Mouse (Mus musculus): ENCODE measurements at regions not wholly inside any gene's neighbourhood (a gene's known extent, or its start where the extent isn't known, plus 50 kb on each side); places are given as distances from the start of the nearest gene placed in this dataset.

DNA sequence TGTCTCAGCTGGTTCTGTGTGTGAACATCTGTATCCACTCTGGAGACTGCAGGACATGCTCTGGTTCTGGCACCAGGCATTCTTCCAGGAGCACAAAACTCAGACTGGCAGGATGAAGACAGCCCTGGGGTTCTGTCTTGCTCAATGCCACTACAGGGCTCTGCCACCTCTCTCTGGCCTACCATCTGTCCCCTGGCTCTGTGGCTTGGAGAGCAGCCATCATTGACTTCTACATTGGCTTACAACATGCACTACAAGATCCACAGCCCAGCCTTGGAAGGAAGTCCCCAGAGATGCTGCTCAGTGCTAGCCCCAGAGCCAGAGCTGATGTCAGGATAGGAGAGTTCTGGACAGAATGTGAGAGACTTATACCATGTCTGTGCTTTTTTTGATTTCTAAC is 435.5 kb downstream of the Fgf9 start:
- DNase-seq (ENCODE audit: extremely low read depth, low read depth, low spot score), result peak; percentile 59

DNA sequence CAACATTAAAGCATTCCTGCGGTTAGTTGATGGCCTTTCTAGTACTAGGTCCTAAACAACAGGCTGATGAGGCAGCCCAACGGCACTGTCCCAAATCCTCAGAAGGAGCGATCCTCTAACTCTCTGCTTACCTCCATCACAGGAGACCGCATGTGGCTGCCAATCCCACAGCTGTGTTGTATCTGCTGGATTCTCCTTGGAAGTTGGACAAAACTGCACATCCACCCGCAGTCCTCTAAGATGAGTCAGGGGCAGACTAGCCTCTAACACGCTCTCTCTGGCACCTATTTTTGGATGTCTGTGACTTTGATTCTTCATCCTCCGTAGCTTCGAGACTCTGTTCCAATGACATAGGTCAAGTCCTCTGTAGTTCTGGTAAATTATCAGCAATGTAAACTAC is 432.5 kb downstream of the Fgf9 start:
- no peak for DNase-seq (ENCODE audit: extremely low read depth, low read depth, low spot score)

DNA sequence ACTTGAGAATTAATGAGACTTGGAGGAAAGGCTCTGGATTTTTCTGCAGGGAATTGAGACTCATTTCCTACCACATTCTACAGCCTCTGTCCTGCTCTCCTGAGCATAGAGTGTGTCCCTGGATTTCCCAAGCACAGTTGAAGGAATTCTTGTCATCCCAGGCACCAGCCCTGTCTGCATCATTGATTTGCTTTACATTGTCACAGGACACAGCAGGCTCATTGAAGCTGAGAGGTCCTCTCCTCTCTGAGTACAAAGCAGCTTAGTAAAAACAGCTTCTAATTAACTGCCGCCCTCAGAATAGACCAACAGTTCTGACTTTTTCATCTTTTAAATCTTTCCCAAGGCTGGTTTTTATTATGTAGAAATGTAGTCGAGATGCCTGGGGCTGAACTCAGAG is 429.7 kb downstream of the Fgf9 start:
- no peak for DNase-seq (ENCODE audit: extremely low read depth, low read depth, low spot score)

DNA sequence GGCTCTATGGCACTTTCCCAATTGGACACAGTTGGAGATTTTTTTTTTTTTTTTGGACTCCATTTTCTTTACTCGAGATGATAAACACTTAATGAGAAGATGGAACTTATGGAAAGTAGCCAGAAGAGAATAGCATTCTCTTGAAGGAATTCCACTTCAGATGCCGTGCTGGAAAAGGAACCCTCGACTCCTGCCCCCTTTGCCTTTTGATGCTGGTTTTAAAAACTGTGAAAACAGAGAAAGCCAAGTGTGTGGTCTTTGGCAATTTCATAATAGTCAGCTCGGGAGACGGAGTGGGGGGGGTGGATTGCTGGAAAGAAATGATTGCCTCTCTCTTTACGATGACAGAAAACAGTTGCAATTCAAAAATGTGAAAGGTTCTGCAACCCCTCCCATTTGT is 429.2 kb downstream of the Fgf9 start:
- DNase-seq (ENCODE audit: extremely low read depth, low read depth, low spot score), result no peak

DNA sequence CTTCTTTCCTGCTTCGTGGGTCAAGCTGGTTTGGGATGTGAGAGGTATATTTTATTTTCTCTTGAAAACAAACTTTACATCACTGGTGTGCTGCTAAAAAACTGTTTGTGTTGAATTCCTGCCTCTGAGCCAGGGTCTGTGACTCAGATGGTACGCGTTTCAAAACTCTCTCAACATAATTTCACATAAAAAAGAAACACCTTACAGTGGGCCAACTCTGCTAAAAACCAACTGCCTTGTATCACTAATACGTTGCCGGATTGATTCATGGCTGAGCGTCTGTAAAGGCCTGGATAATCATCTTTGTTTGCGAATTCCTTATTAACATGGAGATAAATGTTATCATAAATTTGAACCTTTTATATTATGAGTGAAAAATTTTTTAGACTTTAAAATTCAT is 428.7 kb downstream of the Fgf9 start:
- DNase-seq (ENCODE audit: extremely low read depth, low read depth, low spot score), result no peak

DNA sequence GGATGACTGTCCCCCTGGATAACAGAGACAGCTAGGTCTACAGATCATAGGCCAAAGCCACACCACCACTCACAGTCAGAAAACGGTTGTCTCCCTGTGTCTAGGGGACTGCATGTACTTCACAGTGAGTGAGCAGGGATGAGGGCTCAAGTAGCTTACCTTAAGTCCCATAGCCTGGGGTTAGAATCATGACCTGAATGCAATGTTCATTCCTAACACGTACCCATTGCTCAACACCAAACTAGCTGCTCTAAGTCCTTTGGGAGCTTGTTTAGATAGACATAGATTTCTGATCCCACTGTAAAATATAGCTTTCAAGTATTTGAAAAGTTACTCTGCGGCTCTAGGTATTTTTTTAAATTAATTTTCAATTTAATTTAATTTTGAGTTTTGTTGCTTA is 426.6 kb downstream of the Fgf9 start:
- DNase-seq (ENCODE audit: extremely low read depth, low read depth, low spot score), result peak; percentile 94

DNA sequence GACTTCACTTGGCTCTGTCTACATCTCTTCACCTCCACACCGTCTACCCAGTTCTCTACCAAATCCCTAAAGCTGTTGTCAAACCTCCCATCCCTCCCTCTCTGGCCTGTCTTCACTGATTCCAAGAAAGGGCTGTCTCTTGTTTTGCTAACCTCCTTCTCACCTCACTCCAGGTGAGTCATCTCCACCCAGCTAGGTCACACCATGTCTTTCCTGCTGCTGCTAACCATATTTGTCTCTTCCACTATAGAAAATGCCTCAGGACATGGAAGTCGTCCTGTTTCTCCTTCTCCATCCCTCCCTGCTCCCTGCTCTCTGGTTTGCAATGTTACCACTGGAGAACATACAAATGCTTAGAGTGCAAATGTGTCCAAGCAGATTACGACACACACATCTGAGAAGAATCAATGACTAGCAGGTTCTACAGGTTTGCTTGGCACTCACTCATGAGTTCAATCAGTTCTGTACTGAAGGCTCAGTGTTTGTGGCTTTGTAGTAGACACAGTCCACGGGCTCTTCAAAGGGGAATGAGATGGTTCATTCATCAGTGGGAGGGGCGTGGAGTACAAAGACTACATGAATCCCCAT is 424.1 kb downstream of the Fgf9 start:
- peak; percentile 98 for DNase-seq (ENCODE audit: extremely low read depth, low read depth, low spot score)

DNA sequence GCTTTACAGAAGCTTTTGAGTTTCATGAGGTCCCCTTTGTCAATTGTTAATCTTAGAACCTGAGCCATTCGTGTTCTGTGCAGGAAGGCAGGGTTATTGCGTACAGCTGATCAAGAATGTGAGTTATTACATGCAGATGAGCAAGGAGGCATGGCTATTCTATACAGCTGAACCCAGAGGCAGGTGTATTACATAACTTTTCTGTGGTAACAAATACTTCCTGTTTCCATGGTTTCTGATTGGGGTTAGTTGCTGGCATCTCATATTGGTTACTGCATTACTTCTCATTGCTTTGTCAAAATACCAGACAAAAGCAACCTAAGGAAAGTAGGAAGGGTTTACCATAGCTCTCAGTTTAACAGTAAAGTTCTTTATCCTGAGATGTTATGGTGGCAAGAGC is 421.8 kb downstream of the Fgf9 start:
- DNase-seq (ENCODE audit: extremely low read depth, low read depth, low spot score), result no peak

DNA sequence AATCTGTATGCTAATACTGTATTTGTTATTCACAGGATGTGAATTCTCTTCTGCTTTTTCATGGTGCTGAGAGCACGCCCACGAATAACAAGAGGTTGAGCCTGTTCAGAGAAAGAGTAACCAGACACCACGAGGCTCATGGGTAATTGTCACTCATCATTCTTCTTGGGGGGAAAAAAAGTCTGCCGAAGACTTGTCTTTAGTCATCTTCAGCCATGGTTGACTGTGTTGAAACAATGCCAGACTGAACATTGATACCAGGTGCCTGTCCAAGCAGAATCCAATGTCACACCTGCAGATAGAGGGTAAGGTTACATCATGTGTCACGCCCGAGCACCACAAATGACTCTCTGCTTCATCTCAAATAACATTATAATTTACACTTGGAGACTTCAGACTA is 418.5 kb downstream of the Fgf9 start:
- no peak for DNase-seq (ENCODE audit: extremely low read depth, low read depth, low spot score)

DNA sequence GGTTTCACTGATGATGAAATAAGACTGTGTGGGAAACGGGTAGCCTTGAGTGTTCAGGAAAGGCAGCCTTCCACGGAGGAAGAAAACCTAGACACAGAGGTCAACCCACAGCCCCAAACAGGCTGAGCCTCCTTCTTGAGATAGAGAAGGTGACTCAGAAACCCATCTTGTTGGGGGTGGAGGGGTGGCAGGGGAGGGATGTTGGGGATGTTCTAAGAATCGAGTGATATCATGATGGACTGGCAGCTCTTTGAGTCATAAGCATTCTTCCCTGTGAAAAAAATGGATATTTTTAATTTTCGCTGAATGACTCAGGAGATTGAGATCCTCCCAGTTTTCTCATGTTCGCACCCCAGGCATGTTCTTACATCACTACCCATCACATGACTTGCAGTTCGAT is 417.5 kb downstream of the Fgf9 start:
- no peak for DNase-seq (ENCODE audit: extremely low read depth, low read depth, low spot score)

DNA sequence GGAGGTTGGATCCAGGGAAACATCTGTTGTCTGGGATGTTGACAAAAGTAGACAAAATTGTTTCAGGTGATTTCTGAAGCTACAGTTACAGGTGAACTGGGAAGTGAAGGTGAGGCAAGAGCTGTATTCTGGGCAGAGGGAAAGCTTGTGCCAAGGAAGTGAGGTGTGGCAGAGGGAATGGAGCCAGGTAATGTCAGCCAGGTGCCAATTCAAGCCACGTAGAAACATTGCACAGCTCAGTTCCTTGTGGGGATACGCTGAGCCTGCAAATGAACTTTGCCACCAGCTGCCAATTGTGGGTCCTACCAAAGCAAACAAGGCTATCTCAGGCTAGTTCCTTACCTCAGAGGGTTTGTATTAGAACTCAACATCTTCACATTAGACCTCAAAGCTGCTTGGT is 410.1 kb downstream of the Fgf9 start:
- DNase-seq (ENCODE audit: extremely low read depth, low read depth, low spot score), result peak; percentile 57

DNA sequence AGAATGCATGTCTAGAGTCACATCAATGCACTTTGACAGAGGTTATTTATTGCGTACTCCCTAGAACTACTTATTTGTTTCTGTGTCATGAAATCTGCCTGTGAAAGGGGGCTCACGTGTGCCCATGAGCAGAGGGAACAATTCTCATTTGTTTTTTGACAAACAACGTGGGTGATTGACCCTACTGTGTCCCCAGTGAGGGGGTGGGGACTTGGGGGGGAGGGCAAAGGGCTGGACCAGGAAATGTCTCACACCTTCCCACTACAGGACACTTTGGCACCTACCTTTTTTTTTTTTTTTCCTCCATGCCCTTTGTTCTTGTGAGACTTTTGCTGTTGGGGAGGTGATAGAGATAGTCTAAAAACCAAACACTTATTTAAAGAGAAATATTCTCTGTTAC is 400.3 kb downstream of the Fgf9 start:
- DNase-seq (ENCODE audit: extremely low read depth, low read depth, low spot score), result no peak

DNA sequence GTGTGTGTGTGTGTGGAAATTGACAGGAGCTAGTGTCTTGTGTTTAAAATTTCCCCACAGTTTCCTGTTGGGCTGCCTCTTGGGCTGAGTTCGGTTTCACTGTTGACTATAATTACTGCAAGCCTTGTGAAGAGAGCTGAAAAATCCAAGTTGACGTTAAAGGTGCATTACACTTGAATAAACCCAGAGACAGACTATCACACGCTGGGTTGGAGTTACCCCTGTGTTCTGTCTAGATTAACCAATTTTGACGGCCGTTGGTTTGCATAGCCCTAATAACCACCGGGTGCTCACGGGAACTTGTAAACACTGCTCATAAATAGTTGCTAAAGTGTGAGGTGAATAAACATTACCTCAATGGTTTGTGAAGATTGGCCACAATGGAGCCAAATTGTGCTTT is 398.1 kb downstream of the Fgf9 start:
- no peak for DNase-seq (ENCODE audit: extremely low read depth, low read depth, low spot score)

DNA sequence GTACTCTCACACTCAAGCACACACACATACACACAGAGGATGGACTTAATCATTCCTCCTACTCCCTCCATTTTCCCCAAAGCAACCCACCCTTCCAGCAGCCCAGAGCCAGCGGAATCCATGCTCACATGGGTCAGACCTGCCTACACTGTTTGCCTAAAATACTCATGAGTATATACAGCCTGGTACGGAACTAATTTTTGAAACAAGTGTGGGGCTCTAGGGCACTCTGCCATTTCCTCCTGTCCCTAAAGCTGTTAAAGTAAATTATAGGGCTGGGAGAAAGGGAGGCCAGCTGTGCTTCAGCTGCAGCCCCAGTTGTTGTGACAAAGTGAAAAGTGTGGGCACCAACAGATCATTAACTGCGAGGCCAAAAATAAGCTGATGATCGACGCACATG is 397.5 kb downstream of the Fgf9 start:
- no peak for DNase-seq (ENCODE audit: extremely low read depth, low read depth, low spot score)

DNA sequence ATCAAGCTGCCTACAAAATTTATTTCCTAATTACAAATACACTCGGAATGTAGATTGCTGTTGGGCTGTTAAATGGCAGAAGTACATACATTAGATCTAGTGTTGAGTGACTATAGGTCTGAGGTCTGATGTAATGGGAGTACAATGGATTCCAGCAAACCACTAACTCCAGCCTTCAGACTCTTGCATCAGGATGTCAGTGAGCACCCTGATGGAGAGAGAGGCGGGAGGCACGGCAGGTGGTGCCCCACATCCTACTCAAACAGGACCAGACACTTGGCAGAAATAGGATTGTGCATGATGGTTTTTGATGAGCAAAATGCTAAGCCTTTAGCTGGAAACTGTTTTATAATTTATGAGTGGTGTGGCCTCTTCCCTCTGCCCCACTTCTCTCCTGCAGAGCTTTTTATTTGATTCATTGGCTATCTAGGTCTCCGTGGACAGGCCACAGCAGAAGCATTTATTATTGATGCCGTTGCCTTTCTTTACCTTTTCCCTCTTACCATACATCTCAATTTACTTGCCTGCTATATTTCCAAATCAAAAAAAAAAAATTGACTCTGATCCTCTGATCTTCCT is 376.5 kb downstream of the Fgf9 start:
- DNase-seq (ENCODE audit: extremely low read depth, low read depth, low spot score), result no peak

DNA sequence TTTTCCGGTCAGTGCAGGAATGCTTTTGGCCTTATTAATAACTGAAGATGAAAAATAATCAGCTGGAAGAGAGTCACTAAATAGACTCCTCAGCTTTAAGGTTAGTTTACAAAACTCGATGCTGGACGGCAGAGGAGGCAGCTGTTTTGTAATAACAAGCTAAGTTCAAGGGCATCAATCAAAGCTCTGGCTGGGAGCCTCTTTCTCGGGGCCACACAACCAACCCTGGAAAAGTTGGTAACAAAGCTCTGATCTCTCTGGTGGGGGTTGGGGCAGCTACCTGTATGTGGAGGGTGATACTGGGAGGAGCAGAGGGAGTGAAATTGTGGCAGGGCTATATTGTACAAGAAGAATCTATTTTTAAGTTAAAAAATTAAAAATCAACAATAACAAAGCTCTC is 374.1 kb downstream of the Fgf9 start:
- DNase-seq (ENCODE audit: extremely low read depth, low read depth, low spot score), result no peak

DNA sequence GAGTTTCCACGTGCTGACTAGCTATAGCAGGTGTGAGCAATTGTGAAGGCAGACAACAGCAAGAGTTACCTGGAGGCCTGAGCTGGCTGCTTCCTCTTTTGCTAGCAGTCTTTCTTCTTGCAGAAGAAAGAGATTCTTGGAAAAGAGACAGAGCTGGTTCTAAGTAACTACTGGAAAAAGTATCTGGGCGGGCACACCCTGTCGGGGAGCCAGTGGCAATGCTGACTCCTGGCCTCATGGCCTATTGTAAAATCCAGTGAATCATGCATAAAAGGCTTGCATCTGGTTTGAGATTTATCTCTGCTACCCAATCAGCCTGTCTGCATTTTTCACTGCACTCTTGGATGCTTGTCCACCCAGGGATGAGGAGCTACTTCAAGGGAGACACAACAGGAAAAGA is 372.2 kb downstream of the Fgf9 start:
- DNase-seq (ENCODE audit: extremely low read depth, low read depth, low spot score), result no peak

DNA sequence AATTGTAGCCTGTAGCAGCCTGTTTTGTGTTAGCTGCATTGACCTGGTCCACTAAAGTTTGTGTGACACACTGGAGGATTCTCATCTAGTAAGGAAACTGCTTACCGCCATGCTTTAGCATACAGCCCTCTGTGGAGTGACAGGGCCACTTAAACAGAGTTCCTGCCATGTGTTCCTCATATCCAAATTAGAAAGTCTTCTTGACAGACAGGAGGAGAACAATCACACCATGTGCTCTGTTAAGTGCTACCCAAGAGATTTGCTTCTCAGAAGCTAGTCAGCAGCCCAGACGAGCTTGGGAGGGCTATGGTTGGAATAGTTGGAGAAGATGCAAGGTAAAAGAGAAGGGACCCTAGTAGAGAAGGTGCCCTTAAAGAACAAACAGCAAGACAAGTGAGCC is 369.6 kb downstream of the Fgf9 start:
- no peak for DNase-seq (ENCODE audit: extremely low read depth, low read depth, low spot score)

DNA sequence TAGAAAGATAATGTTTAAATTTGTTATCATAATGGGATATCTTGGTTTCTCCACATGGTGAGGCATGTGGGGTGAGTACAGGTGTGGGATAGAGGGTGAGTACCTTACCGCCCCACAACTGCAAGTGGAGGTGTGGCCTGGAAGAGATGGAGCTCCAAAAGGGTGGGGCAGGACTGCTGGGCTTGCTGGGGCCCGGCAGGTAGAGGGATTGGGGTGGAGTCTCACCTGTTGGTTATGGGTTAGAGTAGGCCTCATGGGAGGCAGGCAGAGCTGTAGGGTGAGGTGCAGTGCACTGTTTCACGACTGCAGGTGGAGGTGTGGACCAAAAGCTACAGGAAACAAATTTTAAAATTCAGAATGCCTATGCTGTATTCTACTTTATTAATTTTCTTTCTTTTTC is 365.7 kb downstream of the Fgf9 start:
- no peak for DNase-seq (ENCODE audit: extremely low read depth, low read depth, low spot score)

DNA sequence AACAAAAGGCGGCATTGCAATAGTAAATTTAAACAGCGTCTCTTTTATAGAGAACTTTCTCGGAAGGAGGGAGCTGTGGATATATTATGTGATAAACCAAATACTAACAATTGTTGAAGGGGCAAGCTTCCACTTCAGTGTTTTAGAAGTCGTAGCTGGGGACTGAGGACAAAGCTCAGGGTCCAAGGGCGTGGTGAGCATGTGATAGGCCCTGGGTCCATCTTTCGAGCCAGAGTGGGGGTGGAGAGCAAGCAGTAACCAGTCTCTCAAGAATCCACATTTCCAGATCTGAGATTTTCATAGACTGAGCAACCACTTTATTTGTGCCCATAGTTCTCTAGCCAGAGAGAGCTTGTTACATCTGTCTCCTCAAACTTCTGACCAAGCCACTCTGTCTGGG is 356.1 kb downstream of the Fgf9 start:
- DNase-seq (ENCODE audit: extremely low read depth, low read depth, low spot score), result no peak

DNA sequence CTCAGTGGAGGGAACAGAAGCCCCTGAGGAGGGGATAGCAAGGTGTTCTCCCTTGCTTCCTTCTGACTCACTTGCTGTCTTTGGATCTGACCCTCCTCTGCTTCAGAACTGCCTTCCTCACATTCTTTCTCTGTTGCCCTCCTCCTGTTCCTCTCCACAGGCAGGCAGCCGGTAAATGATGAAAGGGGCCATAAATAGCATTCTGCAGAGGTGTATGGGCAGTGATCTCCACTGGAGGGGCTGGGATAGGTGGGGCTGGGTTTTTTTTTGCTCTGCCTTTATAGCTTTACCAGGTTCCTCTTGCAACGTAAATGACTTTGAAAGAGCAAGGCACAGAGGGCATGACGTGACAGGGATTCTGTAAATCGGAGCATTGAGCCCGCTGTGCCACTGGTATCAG is 351.6 kb downstream of the Fgf9 start:
- DNase-seq (ENCODE audit: extremely low read depth, low read depth, low spot score), result no peak

DNA sequence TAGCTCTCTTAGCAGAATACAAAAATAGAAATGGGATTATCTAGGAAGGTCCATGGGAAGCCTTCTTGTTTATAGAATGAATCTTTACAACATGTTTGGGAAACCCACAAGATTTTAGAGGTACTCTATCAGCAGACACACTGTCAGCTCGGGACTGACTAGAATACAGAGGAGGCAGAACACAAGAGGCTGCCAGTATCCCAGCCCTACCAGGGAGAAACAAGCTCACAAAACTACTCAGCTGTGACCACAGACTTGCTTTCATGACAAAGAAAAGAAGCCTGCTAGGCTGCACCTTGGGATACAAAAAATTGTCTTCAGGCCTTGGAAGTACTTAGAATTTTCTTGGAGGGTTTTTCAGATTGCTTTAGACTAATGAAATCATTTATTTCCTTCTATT is 347.2 kb downstream of the Fgf9 start:
- no peak for DNase-seq (ENCODE audit: extremely low read depth, low read depth, low spot score)

DNA sequence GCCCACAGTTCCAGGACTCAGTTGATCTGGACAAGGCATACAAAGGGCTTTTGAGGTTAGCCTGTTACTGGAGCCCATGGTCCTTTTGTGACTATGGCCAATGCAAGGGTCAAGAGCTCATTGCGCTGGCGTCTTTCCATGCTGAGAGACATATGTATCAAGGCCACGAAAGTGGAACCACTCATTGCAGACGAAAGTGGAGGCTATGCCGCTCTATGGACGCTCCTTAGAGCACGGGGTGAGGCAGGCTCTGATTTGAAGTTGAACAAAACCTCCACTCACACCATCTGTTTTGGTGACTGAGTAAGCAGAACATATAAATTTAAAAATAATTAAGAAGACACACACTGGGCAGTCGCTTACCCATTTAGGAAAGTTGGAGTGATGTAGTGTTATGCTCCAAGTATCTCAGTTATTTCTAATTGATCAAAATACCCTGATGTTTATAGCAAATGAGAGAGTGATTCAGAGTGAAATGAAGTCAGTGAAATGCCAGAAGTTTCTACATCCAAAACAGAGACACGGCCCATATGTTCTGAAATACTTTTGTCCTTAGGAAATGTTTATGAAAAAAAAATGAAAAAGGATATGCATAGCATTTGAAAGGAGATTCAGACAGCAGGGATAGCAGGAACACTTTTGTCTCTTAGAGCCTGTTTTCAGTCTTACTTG is 321.8 kb downstream of the Fgf9 start:
- no peak for DNase-seq (ENCODE audit: extremely low read depth, low read depth, low spot score)
